Comparison of ENCODE assay signal across 8 mouse cellular contexts in the genomic region with DNA sequence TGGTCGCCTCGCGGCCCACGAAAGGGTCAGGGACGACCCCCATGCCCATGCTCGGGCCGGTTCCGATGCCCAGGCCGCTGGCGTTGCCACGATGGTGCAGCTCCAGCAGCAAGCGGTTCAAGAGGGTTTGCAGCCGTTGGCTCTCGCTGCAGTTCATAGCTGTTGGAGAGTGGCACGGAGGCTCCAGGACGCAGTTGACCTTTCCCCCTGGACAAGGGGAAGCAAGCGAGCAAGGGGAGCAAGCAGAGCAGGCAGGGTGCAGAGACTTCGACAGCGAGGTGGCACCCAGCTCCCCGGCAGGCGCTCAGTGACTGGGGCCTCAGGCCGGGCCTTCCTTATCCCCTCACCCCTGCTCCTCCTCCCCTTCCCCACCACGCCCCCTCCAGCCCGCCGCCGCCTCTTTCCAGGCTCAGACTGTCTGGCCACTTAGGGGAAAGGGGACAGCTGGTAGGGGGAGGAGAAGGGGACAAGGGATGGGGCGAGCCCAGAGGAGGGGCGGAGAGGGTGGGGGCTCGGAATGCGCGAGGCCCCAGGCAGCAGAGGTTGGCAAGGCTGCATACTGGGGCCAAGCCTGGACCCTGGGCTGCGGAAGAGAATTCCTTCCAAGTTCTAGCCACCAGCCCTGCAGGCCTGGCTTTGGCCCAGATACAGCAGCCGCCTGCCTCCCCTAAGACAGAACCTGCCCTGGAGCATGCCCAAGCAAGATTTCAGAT. TPM values are rescaled to one million over a fixed set of nuclear protein-coding genes. Genes with fewer than 3 reads are reported as not detected.
A peak's percentile ranks its signal among the peaks of the same experiment; 100 is the strongest.
DNase-seq lines count a peak whose midpoint lies in the region; ATAC-seq and TF ChIP-seq lines count a peak whose summit lies in the region.

A gene (minus strand): TSS at position 426 of the 713 bp plus-strand sequence.

- no peaks in the 10 kb centered on the region for H3K27me3 ChIP-seq in cerebellum, adult 2 months (ENCODE audit: control insufficient read depth, insufficient read depth, low read length)
- peaks cover 49% of the 10 kb centered on the region for H3K27me3 ChIP-seq in megakaryocyte, embryonic 14.5 days (replicated peaks)
- H3K27me3 ChIP-seq in neural tube, embryonic 13.5 days, result peaks cover 56% of the 10 kb centered on the region

- WGBS in cerebellum, adult 2 months, result 14% methylated on average over 27 of the region's 33 CpGs
- 32% methylated on average over 26 of the region's 33 CpGs for WGBS in neural tube, embryonic 13.5 days

- peak within 1 kb of the TSS; percentile 54 for H3K9ac ChIP-seq in neural tube, embryonic 13.5 days

- no peak for TF ChIP-seq CTCF in cerebellum, adult 2 months (IDR thresholded peaks at IDR 0.05; ENCODE audit: borderline replicate concordance, insufficient read depth, low read depth, low read length)

- TF ChIP-seq POLR2A in cerebellum, adult 2 months (IDR thresholded peaks at IDR 0.05; ENCODE audit: borderline replicate concordance, insufficient read depth, low read length), result no peak

- H3K4me3 ChIP-seq in cerebellum, adult 2 months (replicated peaks; ENCODE audit: insufficient read depth, low read depth, low read length), result no peak within 1 kb of the TSS
- peak within 1 kb of the TSS; percentile 14 for H3K4me3 ChIP-seq in megakaryocyte, embryonic 14.5 days (replicated peaks)
- peak within 1 kb of the TSS; percentile 31 for H3K4me3 ChIP-seq in neural tube, embryonic 13.5 days

- H3K4me2 ChIP-seq in neural tube, embryonic 13.5 days, result peak within 1 kb of the TSS; percentile 53

- H3K9me3 ChIP-seq in megakaryocyte, embryonic 14.5 days, result peaks cover 8% of the 10 kb centered on the region; the same call in 1 of the 2 replicates
- no peaks in the 10 kb centered on the region for H3K9me3 ChIP-seq in neural tube, embryonic 13.5 days

- DNase-seq in cerebellum, adult 2 months, result peak; percentile 24 to 27
- no peak for DNase-seq in cerebellum, adult 8-10 months
- peak; percentile 31 to 55 for DNase-seq in kidney, postnatal 4 days
- DNase-seq in left cerebral cortex, adult 18-20 months (ENCODE audit: low spot score in 2 of 2), result no peak
- DNase-seq in frontal cortex, postnatal 25 days (ENCODE audit: low spot score in 2 of 2), result no peak

- no peaks in the 10 kb centered on the region for H3K36me3 ChIP-seq in megakaryocyte, embryonic 14.5 days (replicated peaks; ENCODE audit: low read length)
- no peaks in the 10 kb centered on the region for H3K36me3 ChIP-seq in neural tube, embryonic 13.5 days

- no peak within 1 kb of the TSS for H3K27ac ChIP-seq in cerebellum, adult 2 months (ENCODE audit: insufficient read depth, low read length)
- H3K27ac ChIP-seq in neural tube, embryonic 13.5 days (replicated peaks), result peak within 1 kb of the TSS; percentile 81

- no peak for ATAC-seq in megakaryocyte, adult 5-6 weeks (ENCODE audit: poor library complexity, severe bottlenecking)
- ATAC-seq in neural tube, embryonic 13.5 days (ENCODE audit: low read depth), result peak; percentile 88

- peaks cover 8% of the 10 kb centered on the region; the same call in 1 of the 2 replicates for H3K4me1 ChIP-seq in cerebellum, adult 2 months (ENCODE audit: control insufficient read depth, insufficient read depth, low read length)
- no peaks in the 10 kb centered on the region; the same call in 1 of the 2 replicates for H3K4me1 ChIP-seq in megakaryocyte, embryonic 14.5 days
- peaks cover 19% of the 10 kb centered on the region; the same call in 1 of the 2 replicates for H3K4me1 ChIP-seq in neural tube, embryonic 13.5 days (replicated peaks)

RNA-seq across cellular contexts. Expression of the gene that starts here (rescaled TPM):
- polyA plus RNA-seq in cerebellum, adult 2 months (2012; rRNA removed), result 27.7 and 28.2 TPM in 2 replicates
- polyA plus RNA-seq in megakaryocyte, embryonic 14.5 days (2012; ENCODE audit: insufficient read depth, low replicate concordance), result not detected in 2 replicates
- total RNA-seq in megakaryocyte, adult 5-6 weeks (2015), result not detected in 2 replicates
- total RNA-seq in megakaryocyte, adult 5-6 weeks (2017), result not detected in 2 replicates
- polyA plus RNA-seq in neural tube, embryonic 13.5 days (2015; fragmentation: Nextera tagmentation; extraction: Ambion mirVana), result 42.6 and 46.2 TPM in 2 replicates
- 1 to 10 TPM; 2.6 to 2.9 TPM for total RNA-seq in left cerebral cortex, adult 18-20 months (2021)

Comparison
In these comparisons a context has a peak if more than half of its experiments do, and no peak if none do; other contexts are left out.
1. RNA of the gene that starts here (polyA plus RNA-seq): 42.6 to 46.2 TPM in neural tube, embryonic 13.5 days and 27.7 to 28.2 TPM in cerebellum, adult 2 months; not detected in megakaryocyte, embryonic 14.5 days; every median in the first group is over 10 times any median in the second.
2. DNase-seq: peak in cerebellum, adult 2 months (2 of 2) and kidney, postnatal 4 days (2 of 2); none in cerebellum, adult 8-10 months (single experiment), left cerebral cortex, adult 18-20 months (0 of 2) and frontal cortex, postnatal 25 days (0 of 2).